Comparison of ENCODE assay signal across 23 mouse cellular contexts in genomic region chr12:117980315-117980714, GRCm38 (mm10).
DNase-seq lines count a peak whose midpoint lies in the region; ATAC-seq lines count a peak whose summit lies in the region.
"Had no signal": no experiment of that assay in that cellular context is flagged by ENCODE, and none has a peak within 500 bp of the region (broad histone marks: within the 10 kb centered on the region; RNA-seq: fewer than 3 reads in every experiment).

No protein-coding gene starts in this region.

- H3K9me3 ChIP-seq in heart, embryonic 11.5 days (replicated peaks; ENCODE audit: control insufficient read depth, low read length), result no peaks in the 10 kb centered on the region
- H3K9me3 ChIP-seq in limb, embryonic 10.5 days (replicated peaks), result no peaks in the 10 kb centered on the region
- H3K9me3 ChIP-seq: embryonic facial prominence, embryonic 12.5 days; embryonic facial prominence, embryonic 15.5 days; forebrain, embryonic 12.5 days; heart, embryonic 13.5 days; hindbrain, embryonic 12.5 days; hindbrain, embryonic 15.5 days had no signal

- 44% methylated on average over 3 of the region's 3 CpGs for WGBS in heart, embryonic 11.5 days (ENCODE audit: insufficient replicate concordance)
- WGBS in limb, embryonic 10.5 days, result 63% methylated on average over 3 of the region's 3 CpGs

- H3K27me3 ChIP-seq in heart, embryonic 11.5 days (ENCODE audit: control insufficient read depth, insufficient read depth, low read length), result no peaks in the 10 kb centered on the region
- H3K27me3 ChIP-seq in limb, embryonic 10.5 days (ENCODE audit: low read depth, poor library complexity, severe bottlenecking), result no peaks in the 10 kb centered on the region
- H3K27me3 ChIP-seq: embryonic facial prominence, embryonic 12.5 days; embryonic facial prominence, embryonic 15.5 days had no signal

- no peak overlapping the region for H3K4me2 ChIP-seq in heart, embryonic 11.5 days
- H3K4me2 ChIP-seq: embryonic facial prominence, embryonic 12.5 days; embryonic facial prominence, embryonic 15.5 days; forebrain, embryonic 12.5 days; heart, embryonic 13.5 days; hindbrain, embryonic 12.5 days; hindbrain, embryonic 15.5 days had no signal

- DNase-seq in adrenal gland, adult 2 months, result peak; percentile 32
- DNase-seq in adrenal gland, adult 18-20 months (ENCODE audit: low spot score in 2 of 2), result no peak
- DNase-seq in heart, adult 18-20 months, result peak; percentile 8 to 22
- DNase-seq in 416B (ENCODE audit: low read depth), result peak; percentile 63
- peak; percentile 13 for DNase-seq in brain, adult 2 months (ENCODE audit: low read depth, low spot score)
- no peak for DNase-seq in testis, postnatal 10 days (ENCODE audit: low spot score)
- DNase-seq in limb, embryonic 10.5 days (ENCODE audit: low spot score), result no peak
- DNase-seq: cerebellum, adult 11 months; cerebellum, adult 2 months; cerebellum, adult 9-11 months; cerebellum, postnatal 25 days; gastrocnemius, postnatal 10 days; gastrocnemius, postnatal 36 days; kidney, adult 2 months had no signal

- no peak overlapping the region for H3K9ac ChIP-seq in heart, embryonic 11.5 days (ENCODE audit: low read depth, low read length)
- H3K9ac ChIP-seq: embryonic facial prominence, embryonic 12.5 days; embryonic facial prominence, embryonic 15.5 days; forebrain, embryonic 12.5 days; heart, embryonic 13.5 days; hindbrain, embryonic 12.5 days; hindbrain, embryonic 15.5 days had no signal

- H3K36me3 ChIP-seq in heart, embryonic 11.5 days (ENCODE audit: control insufficient read depth, insufficient read depth, low read length), result no peaks in the 10 kb centered on the region
- H3K36me3 ChIP-seq in limb, embryonic 10.5 days, result no peaks in the 10 kb centered on the region
- H3K36me3 ChIP-seq: embryonic facial prominence, embryonic 12.5 days; embryonic facial prominence, embryonic 15.5 days; forebrain, embryonic 12.5 days; heart, embryonic 13.5 days; hindbrain, embryonic 12.5 days; hindbrain, embryonic 15.5 days had no signal

- ATAC-seq in heart, embryonic 11.5 days (replicated peaks; ENCODE audit: insufficient number of reproducible peaks, low FRiP score, low TSS enrichment), result no peak
- ATAC-seq: forebrain, embryonic 16.5 days; intestine, postnatal 0 days had no signal

- no peak overlapping the region for H3K4me3 ChIP-seq in heart, embryonic 11.5 days (ENCODE audit: low read depth, low read length)
- no peak overlapping the region for H3K4me3 ChIP-seq in limb, embryonic 10.5 days
- H3K4me3 ChIP-seq: embryonic facial prominence, embryonic 12.5 days; embryonic facial prominence, embryonic 15.5 days; forebrain, embryonic 12.5 days; heart, embryonic 13.5 days; hindbrain, embryonic 12.5 days; hindbrain, embryonic 15.5 days had no signal

- H3K4me1 ChIP-seq in heart, embryonic 11.5 days (ENCODE audit: control insufficient read depth, insufficient read depth, low read length), result no peaks in the 10 kb centered on the region
- H3K4me1 ChIP-seq in limb, embryonic 10.5 days, result no peaks in the 10 kb centered on the region
- H3K4me1 ChIP-seq: embryonic facial prominence, embryonic 12.5 days; embryonic facial prominence, embryonic 15.5 days; forebrain, embryonic 12.5 days; heart, embryonic 13.5 days; hindbrain, embryonic 12.5 days; hindbrain, embryonic 15.5 days had no signal

- no peak overlapping the region for H3K27ac ChIP-seq in heart, embryonic 11.5 days (ENCODE audit: low read depth, low read length)
- no peak overlapping the region for H3K27ac ChIP-seq in limb, embryonic 10.5 days
- H3K27ac ChIP-seq: embryonic facial prominence, embryonic 12.5 days; embryonic facial prominence, embryonic 15.5 days; forebrain, embryonic 12.5 days; heart, embryonic 13.5 days; hindbrain, embryonic 12.5 days; hindbrain, embryonic 15.5 days had no signal

Comparison
In these comparisons a context has a peak if more than half of its experiments do, and no peak if none do; other contexts are left out.
1. DNase-seq: peak in adrenal gland, adult 2 months (single experiment), heart, adult 18-20 months (2 of 2), 416B (single experiment) and brain, adult 2 months (single experiment); none in adrenal gland, adult 18-20 months (0 of 2), testis, postnatal 10 days (single experiment) and limb, embryonic 10.5 days (single experiment).